In the genomic region with DNA sequence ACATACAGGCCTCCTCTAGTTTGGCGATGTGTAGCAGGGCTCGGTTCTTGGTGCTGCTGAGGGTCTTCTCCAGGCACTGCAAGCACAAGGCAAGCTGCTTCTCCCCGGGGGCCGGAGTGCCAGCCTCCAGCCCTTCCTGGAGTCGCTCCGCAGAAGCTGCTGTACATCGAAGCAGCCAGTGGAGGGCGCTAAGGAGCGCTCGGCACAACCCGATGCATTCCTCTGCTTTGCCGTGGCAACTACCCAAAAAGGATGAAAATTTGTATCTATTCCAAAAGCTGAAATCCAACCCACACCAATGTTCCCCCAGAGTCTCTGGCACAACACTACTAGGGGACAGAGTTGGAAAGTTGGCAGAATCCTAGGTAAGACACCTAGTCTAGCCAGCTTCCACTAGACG, we compare ENCODE assay signal across 9 mouse cellular contexts. TPM values are rescaled to one million over a fixed set of nuclear protein-coding genes. Genes with fewer than 3 reads are reported as not detected.
A peak's percentile ranks its signal among the peaks of the same experiment; 100 is the strongest.
DNase-seq lines count a peak whose midpoint lies in the region; ATAC-seq and TF ChIP-seq lines count a peak whose summit lies in the region.
"Had no signal": no experiment of that assay in that cellular context is flagged by ENCODE, and none has a peak within 500 bp of the region (broad histone marks: within the 10 kb centered on the region; RNA-seq: fewer than 3 reads in every experiment).

No protein-coding gene starts in this region.

- H3K27me3 ChIP-seq in spleen, adult 2 months (ENCODE audit: control insufficient read depth, insufficient read depth, low read length) = no peaks in the 10 kb centered on the region
- no peaks in the 10 kb centered on the region for H3K27me3 ChIP-seq in cerebellum, adult 2 months (ENCODE audit: control insufficient read depth, insufficient read depth, low read length)
- no peaks in the 10 kb centered on the region for H3K27me3 ChIP-seq in forebrain, embryonic 16.5 days (replicated peaks; ENCODE audit: control insufficient read depth, insufficient read depth, low read length)
- no peaks in the 10 kb centered on the region for H3K27me3 ChIP-seq in intestine, postnatal 0 days (replicated peaks; ENCODE audit: control insufficient read depth, insufficient read depth, low read length)

- 42% methylated on average over 13 of the region's 13 CpGs for WGBS in spleen, adult 2 months
- 4% methylated on average over 13 of the region's 13 CpGs for WGBS in cerebellum, adult 2 months
- WGBS in forebrain, embryonic 16.5 days = 8% methylated on average over 13 of the region's 13 CpGs
- 19% methylated on average over 13 of the region's 13 CpGs for WGBS in intestine, postnatal 0 days

- no peak for TF ChIP-seq POLR2A in spleen, adult 2 months (IDR thresholded peaks at IDR 0.05; ENCODE audit: low read depth, low read length)
- TF ChIP-seq POLR2A in cerebellum, adult 2 months (IDR thresholded peaks at IDR 0.05; ENCODE audit: borderline replicate concordance, insufficient read depth, low read length) = no peak

- H3K36me3 ChIP-seq in spleen, adult 2 months (ENCODE audit: control insufficient read depth, insufficient read depth, low read length) = peaks cover 23% of the 10 kb centered on the region
- peaks cover 12% of the 10 kb centered on the region; the same call in 1 of the 2 replicates for H3K36me3 ChIP-seq in forebrain, embryonic 16.5 days (ENCODE audit: control insufficient read depth, insufficient read depth)
- H3K36me3 ChIP-seq in intestine, postnatal 0 days (ENCODE audit: control insufficient read depth, insufficient read depth) = peaks cover 36% of the 10 kb centered on the region

- H3K4me3 ChIP-seq in spleen, adult 2 months (ENCODE audit: extremely low read depth, insufficient read depth, insufficient read length) = no peak overlapping the region
- H3K4me3 ChIP-seq in cerebellum, adult 2 months (replicated peaks; ENCODE audit: insufficient read depth, low read depth, low read length) = no peak overlapping the region
- no peak overlapping the region for H3K4me3 ChIP-seq in forebrain, embryonic 16.5 days (replicated peaks; ENCODE audit: low read length)
- H3K4me3 ChIP-seq in intestine, postnatal 0 days (ENCODE audit: low read depth, low read length) = no peak overlapping the region

- no peak overlapping the region for H3K4me2 ChIP-seq in forebrain, embryonic 16.5 days (ENCODE audit: low read length)
- no peak overlapping the region for H3K4me2 ChIP-seq in intestine, postnatal 0 days (replicated peaks; ENCODE audit: low read depth)

- no peaks in the 10 kb centered on the region for H3K4me1 ChIP-seq in spleen, adult 2 months (ENCODE audit: control insufficient read depth, insufficient read depth, insufficient read length)
- peaks cover 12% of the 10 kb centered on the region for H3K4me1 ChIP-seq in cerebellum, adult 2 months (ENCODE audit: control insufficient read depth, insufficient read depth, low read length)
- peaks cover 7% of the 10 kb centered on the region for H3K4me1 ChIP-seq in forebrain, embryonic 16.5 days (replicated peaks; ENCODE audit: control insufficient read depth, insufficient read depth, low read length)
- H3K4me1 ChIP-seq in intestine, postnatal 0 days (replicated peaks; ENCODE audit: control insufficient read depth, insufficient read depth, low read length) = 0 out of 2 replicates have a peak, but pooled peaks cover 3% of the 10 kb centered on the region

- no peak overlapping the region for H3K9ac ChIP-seq in forebrain, embryonic 16.5 days (replicated peaks; ENCODE audit: low read depth, low read length)
- no peak overlapping the region for H3K9ac ChIP-seq in intestine, postnatal 0 days (ENCODE audit: low read depth, low read length)

- intact Hi-C loops in left cerebral cortex, postnatal 4 days (cut with DNase I) = loop anchor here (2.0 kb wide), 1 partner anchor 69 kb away; no protein-coding TSS in a partner anchor

- 0 out of 2 replicates have a peak, but pooled peaks have one; percentile 31 for ATAC-seq in forebrain, embryonic 16.5 days
- ATAC-seq in intestine, postnatal 0 days = no peak

- peak in 1 of 2 experiments; percentile 34 for DNase-seq in spleen, adult 2 months (ENCODE audit: low read depth in 1 of 2, low spot score in 2 of 2)
- no peak for DNase-seq in spleen, adult 12 weeks (ENCODE audit: low spot score)
- DNase-seq in cerebellum, adult 2 months = peak; percentile 82 to 86
- peak; percentile 84 for DNase-seq in left cerebral cortex, postnatal 4 days
- DNase-seq in naive thymus-derived CD4-positive, alpha-beta T cell, adult 2 months (ENCODE audit: low read depth) = peak; percentile 72
- peak; percentile 52 for DNase-seq in thymus, postnatal 25 days

- H3K27ac ChIP-seq in spleen, adult 2 months (ENCODE audit: insufficient read depth, low read length) = no peak overlapping the region
- H3K27ac ChIP-seq in cerebellum, adult 2 months (ENCODE audit: insufficient read depth, low read length) = no peak overlapping the region
- no peak overlapping the region for H3K27ac ChIP-seq in forebrain, embryonic 16.5 days (ENCODE audit: low read length)
- H3K27ac ChIP-seq in intestine, postnatal 0 days (ENCODE audit: low read depth, low read length) = no peak overlapping the region

- TF ChIP-seq CTCF in spleen, adult 2 months (IDR thresholded peaks at IDR 0.05; ENCODE audit: extremely low read depth, insufficient read depth, insufficient read length, insufficient replicate concordance) = peak; percentile 66; the same call in 1 of the 2 replicates
- peak; percentile 85 for TF ChIP-seq CTCF in cerebellum, adult 2 months (IDR thresholded peaks at IDR 0.05; ENCODE audit: borderline replicate concordance, insufficient read depth, low read depth, low read length)
- peak; percentile 90 for TF ChIP-seq CTCF in intestine, postnatal 0 days (IDR thresholded peaks at IDR 0.05; ENCODE audit: low read depth)

- no peaks in the 10 kb centered on the region for H3K9me3 ChIP-seq in forebrain, embryonic 16.5 days (ENCODE audit: control insufficient read depth, low read length)
- no peaks in the 10 kb centered on the region for H3K9me3 ChIP-seq in intestine, postnatal 0 days (ENCODE audit: control insufficient read depth)

RNA-seq across cellular contexts. Expression of gene Med24, which starts 11.3 kb away (rescaled TPM):
- polyA plus RNA-seq in spleen, adult 2 months (2012; rRNA removed) = 53.6 and 69.1 TPM in 2 replicates
- polyA plus RNA-seq in cerebellum, adult 2 months (2012; rRNA removed) = 105 and 108 TPM in 2 replicates
- polyA plus RNA-seq in forebrain, embryonic 16.5 days (2015; fragmentation: Nextera tagmentation; extraction: Ambion mirVana) = 88.8 and 93.7 TPM in 2 replicates
- polyA plus RNA-seq in intestine, postnatal 0 days (2015; fragmentation: Nextera tagmentation; extraction: Ambion mirVana) = 14.7 and 18.5 TPM in 2 replicates
- 10 to 100 TPM; 96.8 to 99.4 TPM for total RNA-seq in left cerebral cortex, postnatal 4 days (2021)

RNA-seq across cellular contexts. Expression of gene Csf3, which starts 16.8 kb away (rescaled TPM):
- 0.07 and 0.27 TPM in 2 replicates for polyA plus RNA-seq in spleen, adult 2 months (2012; rRNA removed)
- polyA plus RNA-seq in cerebellum, adult 2 months (2012; rRNA removed) = not detected in 2 replicates
- not detected in 2 replicates for polyA plus RNA-seq in forebrain, embryonic 16.5 days (2015; fragmentation: Nextera tagmentation; extraction: Ambion mirVana)
- polyA plus RNA-seq in intestine, postnatal 0 days (2015; fragmentation: Nextera tagmentation; extraction: Ambion mirVana) = 0.08 TPM in 1 of 2 replicates, not detected in the other
- total RNA-seq in left cerebral cortex, postnatal 4 days (2021) = not detected
- polyA plus RNA-seq: stomach, embryonic 14.5 days had no signal

RNA-seq across cellular contexts. Expression of gene Thra, which starts 22.5 kb away (rescaled TPM):
- polyA plus RNA-seq in spleen, adult 2 months (2012; rRNA removed) = 19.8 and 20.7 TPM in 2 replicates
- polyA plus RNA-seq in cerebellum, adult 2 months (2012; rRNA removed) = 439 and 447 TPM in 2 replicates
- polyA plus RNA-seq in forebrain, embryonic 16.5 days (2015; fragmentation: Nextera tagmentation; extraction: Ambion mirVana) = 177 and 182 TPM in 2 replicates
- polyA plus RNA-seq in intestine, postnatal 0 days (2015; fragmentation: Nextera tagmentation; extraction: Ambion mirVana) = 32.4 and 39.1 TPM in 2 replicates
- 1,000 to 10,000 TPM; 1,274 to 1,289 TPM for total RNA-seq in left cerebral cortex, postnatal 4 days (2021)

RNA-seq across cellular contexts. Expression of gene Psmd3, which starts 35.5 kb away (rescaled TPM):
- polyA plus RNA-seq in spleen, adult 2 months (2012; rRNA removed) = 83.1 and 107 TPM in 2 replicates
- polyA plus RNA-seq in cerebellum, adult 2 months (2012; rRNA removed) = 205 and 207 TPM in 2 replicates
- polyA plus RNA-seq in forebrain, embryonic 16.5 days (2015; fragmentation: Nextera tagmentation; extraction: Ambion mirVana) = 197 and 201 TPM in 2 replicates
- polyA plus RNA-seq in intestine, postnatal 0 days (2015; fragmentation: Nextera tagmentation; extraction: Ambion mirVana) = 95.5 and 96.2 TPM in 2 replicates
- 100 to 1,000 TPM; 131 to 145 TPM for total RNA-seq in left cerebral cortex, postnatal 4 days (2021)

RNA-seq across cellular contexts. Expression of gene Gsdma, which starts 53.8 kb away (rescaled TPM):
- not detected in 2 replicates for polyA plus RNA-seq in spleen, adult 2 months (2012; rRNA removed)
- polyA plus RNA-seq in cerebellum, adult 2 months (2012; rRNA removed) = 0.13 and 0.28 TPM in 2 replicates
- not detected in 2 replicates for polyA plus RNA-seq in forebrain, embryonic 16.5 days (2015; fragmentation: Nextera tagmentation; extraction: Ambion mirVana)
- polyA plus RNA-seq in intestine, postnatal 0 days (2015; fragmentation: Nextera tagmentation; extraction: Ambion mirVana) = 0.38 and 0.42 TPM in 2 replicates
- not detected for total RNA-seq in left cerebral cortex, postnatal 4 days (2021)
